Mouse (Mus musculus): ENCODE data around the gene Ftsj1. TPM values are rescaled to one million over a fixed set of nuclear protein-coding genes. Genes with fewer than 3 reads are reported as not detected.

Gene Ftsj1
- total and polyA plus RNA-seq, 3 experiments, result 17.0 to 31.6 (median 22.3) TPM

GRCm38 (mm10) chrX:8218114-8218513, 34.1 kb downstream of the Ftsj1 start:
- dilution Hi-C loops (cut with MboI; ENCODE audit: extremely low pct_ligation_motif_present, extremely low pct_unique_long_range_greater_than_20kb, low sequenced_read_pairs) (no loop called here), in situ Hi-C loops (cut with MboI; ENCODE audit: low pct_ligation_motif_present, low pct_unique_long_range_greater_than_20kb, low sequenced_read_pairs) (no loop called here)
- H3K9me3 ChIP-seq (replicated peaks; ENCODE audit: low read length), result no peaks in the 10 kb centered on the region
- H3K9ac ChIP-seq (ENCODE audit: insufficient read depth, low read depth), result no peak overlapping the region
- TF ChIP-seq PAX5 (IDR thresholded peaks at IDR 0.05; ENCODE audit: low read length) (no peak), TCF12 (IDR thresholded peaks at IDR 0.05; ENCODE audit: low read depth, low read length) (no peak), CHD1 (IDR thresholded peaks at IDR 0.05; ENCODE audit: low read depth, low read length) (no peak), MYC (IDR thresholded peaks at IDR 0.05; ENCODE audit: low read depth, low read length) (no peak), ZMIZ1 (IDR thresholded peaks at IDR 0.05; ENCODE audit: low read depth, low read length) (no peak), MAX (IDR thresholded peaks at IDR 0.05; ENCODE audit: low read length) (no peak), NRF1 (IDR thresholded peaks at IDR 0.05; ENCODE audit: low read depth, low read length) (no peak), RAD21 (IDR thresholded peaks at IDR 0.05; ENCODE audit: low read depth, low read length) (no peak), UBTF (IDR thresholded peaks at IDR 0.05; ENCODE audit: low read depth, low read length) (no peak), EP300 (IDR thresholded peaks at IDR 0.05; ENCODE audit: low read length) (no peak), TBP (conservative IDR thresholded peaks at IDR 0.05; ENCODE audit: low read depth, low read length) (no peak), ELF1 (IDR thresholded peaks at IDR 0.05; ENCODE audit: low read depth, low read length) (no peak), POLR2AphosphoS2 (IDR thresholded peaks at IDR 0.05; ENCODE audit: low read depth, low read length) (no peak), BHLHE40 (IDR thresholded peaks at IDR 0.05; ENCODE audit: low read depth, low read length) (no peak), IRF4 (IDR thresholded peaks at IDR 0.05; ENCODE audit: low read depth, low read length) (no peak), ETS1 (conservative IDR thresholded peaks at IDR 0.05; ENCODE audit: low read depth, low read length) (no peak), USF1 (IDR thresholded peaks at IDR 0.05; ENCODE audit: low read depth, low read length) (no peak), RCOR1 (conservative IDR thresholded peaks at IDR 0.05; ENCODE audit: low read depth, low read length) (no peak), MAFK (IDR thresholded peaks at IDR 0.05; ENCODE audit: insufficient replicate concordance, low read length) (no peak), GABPA (IDR thresholded peaks at IDR 0.05; ENCODE audit: insufficient replicate concordance, low read depth, low read length) (no peak)
- no peak overlapping the region for H3K4me2 ChIP-seq (ENCODE audit: insufficient read depth, low read depth, poor library complexity, severe bottlenecking)
- no peaks in the 10 kb centered on the region for H3K36me3 ChIP-seq (replicated peaks in 1 of 2; ENCODE audit: control insufficient read depth in 1 of 2, insufficient read depth in 1 of 2, low read length in 1 of 2)
- H3K27me3 ChIP-seq (replicated peaks), result no peaks in the 10 kb centered on the region
- H3K79me2 ChIP-seq (replicated peaks; ENCODE audit: control insufficient read depth, extremely low read depth, insufficient read depth, poor library complexity, severe bottlenecking), result no peaks in the 10 kb centered on the region
- no peak overlapping the region for H3K27ac ChIP-seq (ENCODE audit: insufficient read depth, low read depth)
- H3K4me1 ChIP-seq (ENCODE audit: control insufficient read depth in 1 of 2, insufficient read depth in 2 of 2), result peaks cover 0 to 10% of the 10 kb centered on the region in 2 experiments; a peak in 3 of 4 replicates
- H3K4me3 ChIP-seq (replicated peaks in 1 of 3; ENCODE audit: low read depth in 2 of 3, low read length in 2 of 3, poor library complexity in 1 of 3), result no peak overlapping the region
- DNase-seq (ENCODE audit: extremely low read depth), result no peak

- Histone ChIP-seq H3K79me2 (replicated peaks; ENCODE audit: control insufficient read depth, extremely low read depth, insufficient read depth, poor library complexity, severe bottlenecking) (no peaks in the 10 kb centered on the region), H3K27me3 (replicated peaks) (no peaks in the 10 kb centered on the region), H3K4me3 (replicated peaks in 1 of 3; ENCODE audit: low read depth in 2 of 3, low read length in 2 of 3, poor library complexity in 1 of 3) (no peak overlapping the region), H3K9me3 (replicated peaks; ENCODE audit: low read length) (no peaks in the 10 kb centered on the region), H3K4me2 (ENCODE audit: insufficient read depth, low read depth, poor library complexity, severe bottlenecking) (no peak overlapping the region), H3K9ac (ENCODE audit: insufficient read depth, low read depth) (no peak overlapping the region), H3K27ac (ENCODE audit: insufficient read depth, low read depth) (no peak overlapping the region), H3K4me1 (ENCODE audit: control insufficient read depth in 1 of 2, insufficient read depth in 2 of 2) (peaks cover 0 to 10% of the 10 kb centered on the region in 2 experiments; a peak in 3 of 4 replicates), H3K36me3 (replicated peaks in 1 of 2; ENCODE audit: control insufficient read depth in 1 of 2, insufficient read depth in 1 of 2, low read length in 1 of 2) (no peaks in the 10 kb centered on the region)
- no peak for TF ChIP-seq CTCF (conservative IDR thresholded peaks at IDR 0.05 in 1 of 2, IDR thresholded peaks at IDR 0.05 in 1 of 2; ENCODE audit: low read depth in 2 of 2, low read length in 2 of 2)
- TF ChIP-seq EP300 (IDR thresholded peaks at IDR 0.05; ENCODE audit: low read length), result no peak
- TF ChIP-seq MXI1 (IDR thresholded peaks at IDR 0.05; ENCODE audit: low read depth, low read length), result no peak
- in situ Hi-C loops (cut with MboI; ENCODE audit: low pct_ligation_motif_present, low pct_unique_long_range_greater_than_20kb, low sequenced_read_pairs) (no loop called here), dilution Hi-C loops (cut with MboI; ENCODE audit: extremely low pct_ligation_motif_present, extremely low pct_unique_long_range_greater_than_20kb, low sequenced_read_pairs) (no loop called here)
- DNase-seq (ENCODE audit: extremely low read depth), result no peak
These were observed 34.8 kb downstream of the Ftsj1 start for GRCm38 (mm10) chrX:8217383-8217782.
